Mouse (Mus musculus) liver, embryonic 14.5 days (tissue): ENCODE measurements around the gene Cpne4. TPM values are rescaled to one million over a fixed set of nuclear protein-coding genes. Genes with fewer than 3 reads are reported as not detected.

Experiments used
- ATAC-seq: fragments of 200-750 bp; cut with Nextera tagmentation; 2 replicates; pipeline ENCODE4 v1.8.0; 2017; ENCODE audit warnings: moderate number of reproducible peaks, mild to moderate bottlenecking, moderate library complexity; ENCODE audit not compliant: insufficient read depth
- DNase-seq, 3 experiments: peaks; one replicate each; pipeline ENCODE4 v3.0.0-alpha.2; 2012 to 2013; ENCODE audit warnings: low read depth in 3 of 3, low spot score in 3 of 3
- H3K27ac ChIP-seq: fragments of 300-500 bp; sonication (generic); 2 replicates; pipeline ENCODE4 v1.5.1; 2014; ENCODE audit warnings: moderate library complexity, mild to moderate bottlenecking, control low read depth, inconsistent platforms
- H3K27me3 ChIP-seq: fragments of 300-500 bp; sonication (generic); 2 replicates; pipeline ENCODE4 v1.6.1; 2014; ENCODE audit warnings: mild to moderate bottlenecking, low read length, moderate library complexity; ENCODE audit not compliant: control insufficient read depth, insufficient read depth
- H3K36me3 ChIP-seq: fragments of 300-500 bp; sonication (generic); replicated peaks from 2 replicates; pipeline ENCODE4 v1.6.1; 2014; ENCODE audit warnings: low read depth; ENCODE audit not compliant: control insufficient read depth, insufficient read depth
- H3K4me1 ChIP-seq, 2 experiments: fragments of 200-500 bp in 1 of 2; fragments of 300-500 bp in 1 of 2; sonication (generic) in 1 of 2; replicated peaks; 2 replicates each; pipeline ENCODE4 v1.6.1; 2012 to 2014; ENCODE audit warnings: antibody characterized with exemption in 1 of 2, inconsistent platforms in 1 of 2, low read length in 1 of 2; ENCODE audit not compliant: control insufficient read depth in 2 of 2, insufficient read depth in 2 of 2
- H3K4me2 ChIP-seq: fragments of 300-500 bp; sonication (generic); 2 replicates; pipeline ENCODE4 v1.6.1; 2014; ENCODE audit warnings: low read depth, mild to moderate bottlenecking, control low read depth, moderate library complexity
- H3K4me3 ChIP-seq, 2 experiments: fragments of 200-500 bp in 1 of 2; fragments of 300-500 bp in 1 of 2; sonication (generic) in 1 of 2; 2 replicates each; pipeline ENCODE4 v1.5.1; 2012 to 2014; ENCODE audit warnings: low read depth in 2 of 2, low read length in 2 of 2, mild to moderate bottlenecking in 2 of 2, control low read depth in 1 of 2, inconsistent platforms in 1 of 2, moderate library complexity in 1 of 2; ENCODE audit not compliant: insufficient read depth in 1 of 2
- H3K9ac ChIP-seq: fragments of 300-500 bp; sonication (generic); replicated peaks from 2 replicates; pipeline ENCODE4 v1.6.1; 2014; ENCODE audit warnings: mild to moderate bottlenecking, control low read depth, moderate library complexity
- H3K9me3 ChIP-seq: fragments of 300-500 bp; sonication (generic); 2 replicates; pipeline ENCODE4 v1.6.1; 2016; ENCODE audit warnings: low read length, mixed read lengths; ENCODE audit not compliant: control insufficient read depth
- CTCF ChIP-seq: IDR thresholded peaks from 2 replicates; pipeline ENCODE4 v1.5.1; 2016; ENCODE audit warnings: antibody characterized with exemption, low read depth, control low read depth
- EP300 ChIP-seq: IDR thresholded peaks from 2 replicates; pipeline ENCODE4 v1.6.1; 2016; ENCODE audit warnings: antibody characterized with exemption, low read depth
- WGBS: fragments of 180-500 bp; shearing (Covaris S2); extraction: QIAGEN DNeasy Blood & Tissue Kit; methylation state at CpG from one replicate; pipeline ENCODE4 v1.1.7; 2014; ENCODE audit not compliant: insufficient replicate concordance; 5-methylcytosine and 5-hydroxymethylcytosine counted together
- polyA plus RNA-seq, 2 experiments: library from polyadenylated mRNA; depleted of rRNA in 1 of 2; stranded (reverse) in 1 of 2; unstranded in 1 of 2; fragments of >200 nt; fragmentation: Nextera tagmentation in 1 of 2; extraction: Ambion mirVana in 1 of 2; gene quantifications; 2 replicates each; pipeline versions ENCODE4 v1.2.1 to v1.2.3; 2012 to 2014

The Cpne4 gene
- polyA plus RNA-seq, 2 experiments: 0.01 TPM; not detected in 1

GRCm38 (mm10) chr9:104776198-104776815 lies 229.2 kb downstream of the Cpne4 start:
- DNase-seq (no peak), ATAC-seq (no peak)
- H3K4me1 ChIP-seq: no peaks in the 10 kb centered on the region
- H3K9ac ChIP-seq: no peak overlapping the region
- no peaks in the 10 kb centered on the region for H3K9me3 ChIP-seq
- WGBS: 71% methylated on average over 7 of the region's 7 CpGs
- no peak overlapping the region for H3K4me2 ChIP-seq
- TF ChIP-seq CTCF: no peak
- no peak for TF ChIP-seq EP300
- H3K27me3 ChIP-seq: no peaks in the 10 kb centered on the region
- no peak overlapping the region for H3K4me3 ChIP-seq
- no peaks in the 10 kb centered on the region for H3K36me3 ChIP-seq
- no peak overlapping the region for H3K27ac ChIP-seq

GRCm38 (mm10) chr9:104777135-104777534 lies 230.0 kb downstream of the Cpne4 start:
- no peaks in the 10 kb centered on the region for H3K27me3 ChIP-seq
- H3K27ac ChIP-seq: no peak overlapping the region
- DNase-seq: no peak
- H3K4me1 ChIP-seq: no peaks in the 10 kb centered on the region
- H3K9ac ChIP-seq: no peak overlapping the region
- H3K9me3 ChIP-seq: no peaks in the 10 kb centered on the region
- no peak for ATAC-seq
- H3K4me2 ChIP-seq: no peak overlapping the region
- H3K36me3 ChIP-seq: no peaks in the 10 kb centered on the region
- no peak overlapping the region for H3K4me3 ChIP-seq
- 42% methylated on average over 3 of the region's 3 CpGs for WGBS
- no peak for TF ChIP-seq CTCF
- no peak for TF ChIP-seq EP300

- ATAC-seq (no peak), DNase-seq (no peak)
- H3K9ac ChIP-seq: no peak overlapping the region
- no peaks in the 10 kb centered on the region for H3K27me3 ChIP-seq
- WGBS: 55% methylated on average over 5 of the region's 5 CpGs
- H3K36me3 ChIP-seq: no peaks in the 10 kb centered on the region
- no peaks in the 10 kb centered on the region for H3K9me3 ChIP-seq
- H3K4me2 ChIP-seq: no peak overlapping the region
- no peak overlapping the region for H3K27ac ChIP-seq
- no peaks in the 10 kb centered on the region for H3K4me1 ChIP-seq
- no peak overlapping the region for H3K4me3 ChIP-seq
- TF ChIP-seq CTCF: no peak
- no peak for TF ChIP-seq EP300
Measured at GRCm38 (mm10) chr9:104777780-104778179, 230.7 kb downstream of the Cpne4 start.

GRCm38 (mm10) chr9:104796601-104797000 lies 249.5 kb downstream of the Cpne4 start:
- no peak for ATAC-seq

GRCm38 (mm10) chr9:104804776-104805175 lies 257.7 kb downstream of the Cpne4 start:
- no peak for ATAC-seq
- Histone ChIP-seq H3K36me3 (no peaks in the 10 kb centered on the region), H3K9ac (no peak overlapping the region), H3K4me3 (no peak overlapping the region), H3K4me1 (no peaks in the 10 kb centered on the region), H3K9me3 (no peaks in the 10 kb centered on the region), H3K4me2 (no peak overlapping the region), H3K27me3 (no peaks in the 10 kb centered on the region), H3K27ac (no peak overlapping the region)
- 48% methylated on average over 4 of the region's 4 CpGs for WGBS
- no peak for DNase-seq
- TF ChIP-seq CTCF: no peak
- TF ChIP-seq EP300: no peak

More at GRCm38 (mm10) chr9:104796601-104797000, 249.5 kb downstream of the Cpne4 start:
- Histone ChIP-seq H3K9ac (no peak overlapping the region), H3K4me2 (no peak overlapping the region), H3K9me3 (no peaks in the 10 kb centered on the region), H3K27ac (no peak overlapping the region), H3K4me3 (no peak overlapping the region), H3K4me1 (no peaks in the 10 kb centered on the region), H3K27me3 (no peaks in the 10 kb centered on the region), H3K36me3 (no peaks in the 10 kb centered on the region)
- DNase-seq: no peak
- 37% methylated on average over 2 of the region's 2 CpGs for WGBS
- TF ChIP-seq CTCF: no peak
- TF ChIP-seq EP300: no peak
